Mouse (Mus musculus): ENCODE data around the gene Gsn. TPM values are rescaled to one million over a fixed set of nuclear protein-coding genes. Genes with fewer than 3 reads are reported as not detected.
A peak's percentile ranks its signal among the peaks of the same experiment; 100 is the strongest.

Gsn gene
- polyA plus RNA-seq, 1 experiment from 2014 or later, result 190 TPM

DNA sequence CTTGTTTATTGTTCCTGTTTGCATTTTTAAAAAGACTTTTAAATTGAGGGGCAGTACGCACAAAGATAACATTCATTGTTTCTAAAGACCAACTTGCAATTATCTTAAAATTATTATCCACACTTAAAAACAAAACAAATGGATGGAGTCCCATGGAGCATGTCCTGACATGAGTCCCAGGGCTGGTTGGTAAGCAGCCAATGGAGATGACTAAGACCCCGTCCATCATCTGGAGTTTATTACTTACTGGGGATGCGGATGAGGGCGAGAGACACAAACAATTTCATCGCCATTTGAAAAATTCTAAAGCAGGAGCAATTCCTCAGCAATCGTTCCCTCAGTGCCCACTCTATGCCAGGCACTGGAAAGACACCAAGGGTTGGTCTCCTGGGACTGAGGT is 21.2 kb upstream of the Gsn start:
- no peak for DNase-seq (ENCODE audit: low spot score)
- H3K9me3 ChIP-seq (ENCODE audit: control insufficient read depth, low read length), result no peaks in the 10 kb centered on the region
- no peak overlapping the region for H3K27ac ChIP-seq (ENCODE audit: low read depth)
- no peak for ATAC-seq (replicated peaks; ENCODE audit: low FRiP score, low TSS enrichment, low read depth)
- WGBS, result 77% methylated on average over 6 of the region's 6 CpGs
- no peak overlapping the region for H3K4me3 ChIP-seq (ENCODE audit: low read depth, low read length)
- no peak overlapping the region for H3K9ac ChIP-seq (ENCODE audit: low read length)
- no peaks in the 10 kb centered on the region for H3K27me3 ChIP-seq (replicated peaks; ENCODE audit: control insufficient read depth, insufficient read depth, low read length)
- H3K4me1 ChIP-seq (replicated peaks; ENCODE audit: control insufficient read depth, insufficient read depth, low read length), result peaks cover 3% of the 10 kb centered on the region; the same call in 1 of the 2 replicates
- H3K4me2 ChIP-seq (ENCODE audit: low read length), result no peak overlapping the region
- no peaks in the 10 kb centered on the region for H3K36me3 ChIP-seq (ENCODE audit: control insufficient read depth, insufficient read depth, low read length)

DNA sequence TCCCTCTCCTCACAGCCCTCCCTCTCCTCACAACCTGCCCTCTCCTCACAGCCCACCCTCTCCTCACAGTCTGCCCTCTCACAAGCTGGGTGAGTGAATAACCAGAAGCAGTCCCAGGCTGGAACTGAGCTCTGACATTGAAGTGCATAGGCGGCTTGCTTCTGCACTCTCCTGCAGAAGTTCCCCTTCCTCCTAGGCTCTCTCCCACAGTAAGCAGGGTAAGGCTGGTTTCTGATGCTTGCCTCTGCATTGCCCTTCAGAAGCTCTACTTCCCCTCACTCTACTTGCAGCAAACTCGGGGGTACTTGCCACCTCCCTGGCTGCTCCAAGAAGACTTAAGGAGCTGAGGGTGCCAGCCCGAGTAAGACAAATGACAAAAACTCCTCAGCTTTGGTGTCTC is 11.9 kb upstream of the Gsn start:
- Histone ChIP-seq H3K4me3 (ENCODE audit: low read depth, low read length) (no peak overlapping the region), H3K27me3 (replicated peaks; ENCODE audit: control insufficient read depth, insufficient read depth, low read length) (no peaks in the 10 kb centered on the region), H3K27ac (ENCODE audit: low read depth) (no peak overlapping the region), H3K9me3 (ENCODE audit: control insufficient read depth, low read length) (no peaks in the 10 kb centered on the region), H3K4me2 (ENCODE audit: low read length) (no peak overlapping the region), H3K36me3 (ENCODE audit: control insufficient read depth, insufficient read depth, low read length) (no peaks in the 10 kb centered on the region), H3K9ac (ENCODE audit: low read length) (no peak overlapping the region), H3K4me1 (replicated peaks; ENCODE audit: control insufficient read depth, insufficient read depth, low read length) (no peaks in the 10 kb centered on the region)
- 53% methylated on average over 3 of the region's 3 CpGs for WGBS
- ATAC-seq (replicated peaks; ENCODE audit: low FRiP score, low TSS enrichment, low read depth) (no peak), DNase-seq (ENCODE audit: low spot score) (no peak)

DNA sequence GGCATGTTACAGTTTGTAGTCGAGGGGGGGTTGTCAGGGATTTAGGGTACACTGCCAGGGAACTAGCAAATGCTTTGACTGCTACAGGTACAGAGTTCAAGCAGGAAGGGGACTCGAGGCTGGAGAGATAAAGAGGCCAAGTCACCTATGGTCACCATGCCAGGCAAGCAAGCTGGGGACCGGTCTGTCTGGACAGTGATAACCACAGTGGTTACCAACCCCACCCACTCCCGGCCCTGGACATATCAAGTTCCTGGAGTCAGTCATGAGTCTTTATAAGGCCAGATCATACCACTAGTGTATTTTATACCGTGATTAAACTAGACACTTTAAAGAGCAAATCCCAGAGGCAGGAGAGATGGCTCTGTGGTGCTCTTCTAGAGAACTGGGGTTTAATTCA is 8.4 kb upstream of the Gsn start:
- H3K4me2 ChIP-seq (ENCODE audit: low read length), result no peak overlapping the region
- no peaks in the 10 kb centered on the region for H3K9me3 ChIP-seq (ENCODE audit: control insufficient read depth, low read length)
- WGBS, result 78% methylated on average over 5 of the region's 5 CpGs
- no peaks in the 10 kb centered on the region for H3K4me1 ChIP-seq (replicated peaks; ENCODE audit: control insufficient read depth, insufficient read depth, low read length)
- no peak overlapping the region for H3K9ac ChIP-seq (ENCODE audit: low read length)
- ATAC-seq (replicated peaks; ENCODE audit: low FRiP score, low TSS enrichment, low read depth) (no peak), DNase-seq (ENCODE audit: low spot score) (no peak)
- H3K27ac ChIP-seq (ENCODE audit: low read depth), result no peak overlapping the region
- no peak overlapping the region for H3K4me3 ChIP-seq (ENCODE audit: low read depth, low read length)
- H3K27me3 ChIP-seq (replicated peaks; ENCODE audit: control insufficient read depth, insufficient read depth, low read length), result no peaks in the 10 kb centered on the region
- H3K36me3 ChIP-seq (ENCODE audit: control insufficient read depth, insufficient read depth, low read length), result no peaks in the 10 kb centered on the region

DNA sequence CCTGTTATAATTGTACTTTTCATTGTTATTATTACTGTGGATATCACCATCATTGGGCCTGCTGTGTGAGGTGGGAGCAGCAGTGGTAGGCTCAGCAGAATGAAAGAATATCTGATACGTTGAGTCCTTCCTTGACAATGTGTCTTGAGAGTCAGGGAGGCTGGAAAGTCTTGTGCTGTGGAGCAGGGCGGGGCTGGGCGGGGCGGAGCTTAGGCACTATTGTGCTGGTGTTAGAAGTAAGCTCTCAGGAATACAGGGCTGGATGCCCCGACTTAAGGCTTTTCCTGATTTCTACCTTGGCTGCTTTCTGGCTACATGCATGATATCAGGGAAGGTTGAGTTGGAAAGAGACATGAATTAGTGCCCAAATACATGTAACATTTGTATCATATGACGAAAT is 3.4 kb upstream of the Gsn start:
- ATAC-seq (replicated peaks; ENCODE audit: low FRiP score, low TSS enrichment, low read depth), result no peak
- no peaks in the 10 kb centered on the region for H3K9me3 ChIP-seq (ENCODE audit: control insufficient read depth, low read length)

DNA sequence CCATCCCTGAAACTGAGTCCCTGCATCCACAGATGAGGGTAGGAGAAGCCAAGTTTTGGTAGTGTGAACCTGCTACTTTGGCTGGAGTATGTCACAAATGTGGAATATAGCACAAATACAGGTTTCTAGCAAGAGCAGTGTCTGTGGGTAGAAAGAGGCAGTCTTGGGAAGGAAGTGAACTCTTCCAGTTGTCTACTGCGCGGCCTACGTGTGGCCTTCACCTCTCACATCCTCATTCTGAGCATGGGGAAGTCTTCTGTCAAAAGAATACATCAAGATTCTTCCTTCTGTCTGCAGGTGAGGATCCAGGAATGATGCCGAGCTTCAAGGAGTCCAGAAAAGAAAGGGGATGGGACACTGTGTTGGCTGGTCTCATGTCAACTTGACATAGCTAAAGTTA is 2.4 kb upstream of the Gsn start:
- Histone ChIP-seq H3K4me1 (replicated peaks; ENCODE audit: control insufficient read depth, insufficient read depth, low read length) (peaks cover 27% of the 10 kb centered on the region), H3K4me3 (ENCODE audit: low read depth, low read length) (no peak overlapping the region), H3K9ac (ENCODE audit: low read length) (no peak overlapping the region), H3K4me2 (ENCODE audit: low read length) (no peak overlapping the region), H3K36me3 (ENCODE audit: control insufficient read depth, insufficient read depth, low read length) (no peaks in the 10 kb centered on the region), H3K9me3 (ENCODE audit: control insufficient read depth, low read length) (no peaks in the 10 kb centered on the region), H3K27me3 (replicated peaks; ENCODE audit: control insufficient read depth, insufficient read depth, low read length) (no peaks in the 10 kb centered on the region), H3K27ac (ENCODE audit: low read depth) (no peak overlapping the region)
- ATAC-seq (replicated peaks; ENCODE audit: low FRiP score, low TSS enrichment, low read depth) (no peak), DNase-seq (ENCODE audit: low spot score) (no peak)
- WGBS, result 90% methylated on average over 4 of the region's 4 CpGs

More for the DNA sequence above, 3.4 kb upstream of the Gsn start:
- Histone ChIP-seq H3K4me3 (ENCODE audit: low read depth, low read length) (no peak overlapping the region), H3K27ac (ENCODE audit: low read depth) (no peak overlapping the region), H3K27me3 (replicated peaks; ENCODE audit: control insufficient read depth, insufficient read depth, low read length) (no peaks in the 10 kb centered on the region), H3K4me1 (replicated peaks; ENCODE audit: control insufficient read depth, insufficient read depth, low read length) (peaks cover 18% of the 10 kb centered on the region), H3K9ac (ENCODE audit: low read length) (no peak overlapping the region), H3K4me2 (ENCODE audit: low read length) (no peak overlapping the region), H3K36me3 (ENCODE audit: control insufficient read depth, insufficient read depth, low read length) (no peaks in the 10 kb centered on the region)
- 43% methylated on average over 6 of the region's 6 CpGs for WGBS
- no peak for DNase-seq (ENCODE audit: low spot score)

DNA sequence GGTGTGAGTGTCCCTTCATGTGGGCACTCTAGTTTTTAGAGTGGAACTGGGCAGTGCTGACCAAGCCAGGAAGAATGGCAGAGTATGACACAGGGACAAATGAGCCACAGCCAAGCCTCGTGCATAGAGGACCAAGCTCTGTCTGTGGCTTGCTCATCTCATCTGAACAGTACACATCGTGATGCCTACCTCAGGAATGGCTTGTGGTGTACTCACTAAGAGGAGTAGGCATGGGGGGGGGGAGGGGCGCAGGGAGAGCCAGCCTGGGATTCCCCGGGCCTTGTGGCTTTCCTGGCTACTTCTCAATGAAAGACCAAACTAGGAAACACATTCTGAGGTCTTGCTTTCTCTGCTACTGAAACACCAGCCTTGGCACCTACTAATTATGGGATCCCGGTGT is 1.2 kb upstream of the Gsn start:
- no peak overlapping the region for H3K4me3 ChIP-seq (ENCODE audit: low read depth, low read length)
- no peaks in the 10 kb centered on the region for H3K27me3 ChIP-seq (replicated peaks; ENCODE audit: control insufficient read depth, insufficient read depth, low read length)
- DNase-seq (ENCODE audit: low spot score) (no peak), ATAC-seq (replicated peaks; ENCODE audit: low FRiP score, low TSS enrichment, low read depth) (no peak)
- no peak overlapping the region for H3K27ac ChIP-seq (ENCODE audit: low read depth)
- no peak overlapping the region for H3K4me2 ChIP-seq (ENCODE audit: low read length)
- H3K9me3 ChIP-seq (ENCODE audit: control insufficient read depth, low read length), result no peaks in the 10 kb centered on the region
- H3K36me3 ChIP-seq (ENCODE audit: control insufficient read depth, insufficient read depth, low read length), result no peaks in the 10 kb centered on the region
- WGBS, result 80% methylated on average over 5 of the region's 5 CpGs
- H3K9ac ChIP-seq (ENCODE audit: low read length), result no peak overlapping the region
- H3K4me1 ChIP-seq (replicated peaks; ENCODE audit: control insufficient read depth, insufficient read depth, low read length), result peaks cover 40% of the 10 kb centered on the region

DNA sequence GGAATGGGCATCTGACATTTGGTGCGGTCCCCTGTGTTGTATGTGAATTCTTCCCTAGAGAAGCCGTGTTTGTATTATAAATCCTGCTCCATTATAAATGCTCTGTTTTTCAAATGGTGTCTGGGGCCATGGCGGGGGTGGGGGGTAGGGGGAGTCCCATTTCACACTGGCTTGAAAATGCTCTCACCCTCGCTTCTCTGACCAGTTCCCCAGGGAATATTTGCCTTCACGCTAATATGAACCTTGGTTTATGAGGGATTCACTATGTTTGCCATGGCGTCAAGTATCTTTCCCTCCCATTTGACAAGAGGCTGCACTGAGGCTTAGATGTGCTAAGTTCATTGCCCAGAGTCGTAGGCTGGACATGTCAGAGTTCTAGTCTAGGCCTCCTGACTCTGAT is 718 bp upstream of the Gsn start:
- H3K27me3 ChIP-seq (replicated peaks; ENCODE audit: control insufficient read depth, insufficient read depth, low read length), result no peaks in the 10 kb centered on the region
- DNase-seq (ENCODE audit: low spot score) (no peak), ATAC-seq (replicated peaks; ENCODE audit: low FRiP score, low TSS enrichment, low read depth) (no peak)
- no peaks in the 10 kb centered on the region for H3K36me3 ChIP-seq (ENCODE audit: control insufficient read depth, insufficient read depth, low read length)
- 68% methylated on average over 7 of the region's 7 CpGs for WGBS
- no peak overlapping the region for H3K27ac ChIP-seq (ENCODE audit: low read depth)
- peak overlapping the region; percentile 62 for H3K4me2 ChIP-seq (ENCODE audit: low read length)
- 0 out of 2 replicates have a peak overlapping the region, but pooled peaks have one; percentile 52 for H3K4me3 ChIP-seq (ENCODE audit: low read depth, low read length)
- H3K4me1 ChIP-seq (replicated peaks; ENCODE audit: control insufficient read depth, insufficient read depth, low read length), result peaks cover 44% of the 10 kb centered on the region
- peak overlapping the region; percentile 47; the same call in 1 of the 2 replicates for H3K9ac ChIP-seq (ENCODE audit: low read length)
- no peaks in the 10 kb centered on the region for H3K9me3 ChIP-seq (ENCODE audit: control insufficient read depth, low read length)

DNA sequence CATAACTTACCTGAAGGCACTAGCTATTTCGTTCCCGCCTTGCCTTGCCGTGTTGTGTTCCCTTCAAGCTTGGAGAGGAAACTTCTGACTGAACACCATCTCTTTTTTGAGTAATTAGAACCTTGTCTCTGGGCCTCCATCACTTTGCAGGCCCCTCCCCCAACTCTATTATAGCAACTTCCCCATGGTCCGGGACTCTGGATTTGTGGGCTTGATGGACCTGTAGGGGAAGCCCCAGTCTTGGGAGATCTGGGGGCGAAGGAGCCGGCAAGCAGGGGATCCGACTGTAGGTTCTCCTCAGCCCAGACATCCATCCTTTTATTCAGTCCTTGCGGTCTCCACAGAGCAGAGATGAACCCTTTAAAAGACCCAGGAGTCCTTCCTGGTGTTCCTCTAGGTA is 752 bp downstream of the Gsn start:
- Histone ChIP-seq H3K4me2 (ENCODE audit: low read length) (peak overlapping the region; percentile 62), H3K27ac (ENCODE audit: low read depth) (no peak overlapping the region), H3K9me3 (ENCODE audit: control insufficient read depth, low read length) (no peaks in the 10 kb centered on the region), H3K27me3 (replicated peaks; ENCODE audit: control insufficient read depth, insufficient read depth, low read length) (no peaks in the 10 kb centered on the region), H3K36me3 (ENCODE audit: control insufficient read depth, insufficient read depth, low read length) (no peaks in the 10 kb centered on the region), H3K4me1 (replicated peaks; ENCODE audit: control insufficient read depth, insufficient read depth, low read length) (peaks cover 46% of the 10 kb centered on the region), H3K9ac (ENCODE audit: low read length) (peak overlapping the region; percentile 47; the same call in 1 of the 2 replicates), H3K4me3 (ENCODE audit: low read depth, low read length) (peak overlapping the region; percentile 52)
- ATAC-seq (replicated peaks; ENCODE audit: low FRiP score, low TSS enrichment, low read depth) (no peak), DNase-seq (ENCODE audit: low spot score) (no peak)
- WGBS, result 43% methylated on average over 8 of the region's 8 CpGs

DNA sequence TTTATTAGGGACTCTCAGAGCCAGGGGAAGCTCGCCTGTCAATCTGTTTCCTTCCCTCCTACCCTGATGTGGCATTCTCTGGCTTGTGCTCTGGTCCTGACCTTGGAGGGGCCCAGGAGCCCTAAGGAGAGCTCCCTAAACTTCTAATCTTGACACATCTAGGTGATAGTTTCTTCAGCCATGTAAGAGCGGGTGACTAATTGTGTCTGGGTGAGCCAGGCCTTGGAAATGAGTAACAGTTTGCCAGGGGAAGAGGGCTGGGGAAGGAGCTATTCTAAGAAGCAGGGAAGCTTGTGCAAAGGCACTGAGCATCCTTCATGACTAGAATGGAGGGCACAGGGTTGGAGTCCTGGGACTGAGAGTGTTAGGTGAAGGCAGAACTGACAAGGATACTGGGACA is 1.7 kb downstream of the Gsn start:
- Histone ChIP-seq H3K27ac (ENCODE audit: low read depth) (peak overlapping the region; percentile 85; the same call in 1 of the 2 replicates), H3K4me3 (ENCODE audit: low read depth, low read length) (peak overlapping the region; percentile 52; the same call in 1 of the 2 replicates), H3K9me3 (ENCODE audit: control insufficient read depth, low read length) (no peaks in the 10 kb centered on the region), H3K36me3 (ENCODE audit: control insufficient read depth, insufficient read depth, low read length) (no peaks in the 10 kb centered on the region), H3K4me2 (ENCODE audit: low read length) (peak overlapping the region; percentile 62), H3K4me1 (replicated peaks; ENCODE audit: control insufficient read depth, insufficient read depth, low read length) (peaks cover 50% of the 10 kb centered on the region), H3K9ac (ENCODE audit: low read length) (no peak overlapping the region), H3K27me3 (replicated peaks; ENCODE audit: control insufficient read depth, insufficient read depth, low read length) (no peaks in the 10 kb centered on the region)
- DNase-seq (ENCODE audit: low spot score) (no peak), ATAC-seq (replicated peaks; ENCODE audit: low FRiP score, low TSS enrichment, low read depth) (no peak)
- 82% methylated on average over 2 of the region's 2 CpGs for WGBS
